Mouse (Mus musculus) 416B (cell line): Measurements from ENCODE around the gene Klhl36.

Source experiments
- DNase-seq: peaks from one replicate; pipeline ENCODE4 v3.0.0; 2011; ENCODE audit warnings: low read depth

Gene Klhl36

GRCm38 (mm10) chr8:119861706-119862389 lies at the start of gene Klhl36:
Klhl36 (plus strand) TSS chr8:119862266.
- DNase-seq = peak; percentile 96

GRCm38 (mm10) chr8:119812650-119813431 lies 49.2 kb upstream of the Klhl36 start:
- DNase-seq = peak; percentile 94

- no peak for DNase-seq
Measured at GRCm38 (mm10) chr8:119816219-119816618, 45.8 kb upstream of the Klhl36 start.

- no peak for DNase-seq
Measured at GRCm38 (mm10) chr8:119817446-119817845, 44.6 kb upstream of the Klhl36 start.

- DNase-seq = no peak
Measured at GRCm38 (mm10) chr8:119819316-119819715, 42.8 kb upstream of the Klhl36 start.

GRCm38 (mm10) chr8:119819976-119820375 lies 42.1 kb upstream of the Klhl36 start:
- DNase-seq = no peak

- DNase-seq = no peak
Measured at GRCm38 (mm10) chr8:119821691-119822090, 40.4 kb upstream of the Klhl36 start.

GRCm38 (mm10) chr8:119823278-119823677 lies 38.8 kb upstream of the Klhl36 start:
- no peak for DNase-seq

GRCm38 (mm10) chr8:119824100-119824499 lies 38.0 kb upstream of the Klhl36 start:
- DNase-seq = no peak

- DNase-seq = peak; percentile 38
Measured at GRCm38 (mm10) chr8:119824809-119825273, 37.2 kb upstream of the Klhl36 start.

- peak; percentile 86 for DNase-seq
Measured at GRCm38 (mm10) chr8:119825950-119826730, 35.9 kb upstream of the Klhl36 start.

GRCm38 (mm10) chr8:119826982-119827381 lies 35.1 kb upstream of the Klhl36 start:
- DNase-seq = peak; percentile 37

GRCm38 (mm10) chr8:119827721-119828153 lies 34.3 kb upstream of the Klhl36 start:
- DNase-seq = no peak

GRCm38 (mm10) chr8:119829015-119829414 lies 33.1 kb upstream of the Klhl36 start:
- no peak for DNase-seq

- DNase-seq = no peak
Measured at GRCm38 (mm10) chr8:119829420-119829819, 32.6 kb upstream of the Klhl36 start.

GRCm38 (mm10) chr8:119829870-119830580 lies 32.0 kb upstream of the Klhl36 start:
- no peak for DNase-seq

- no peak for DNase-seq
Measured at GRCm38 (mm10) chr8:119830589-119830988, 31.5 kb upstream of the Klhl36 start.

GRCm38 (mm10) chr8:119831336-119831995 lies 30.6 kb upstream of the Klhl36 start:
- no peak for DNase-seq

- no peak for DNase-seq
Measured at GRCm38 (mm10) chr8:119832101-119832617, 29.9 kb upstream of the Klhl36 start.

GRCm38 (mm10) chr8:119832931-119833330 lies 29.1 kb upstream of the Klhl36 start:
- DNase-seq = no peak

GRCm38 (mm10) chr8:119834676-119835075 lies 27.4 kb upstream of the Klhl36 start:
- no peak for DNase-seq
